14 mouse cellular contexts compared by ENCODE assay signal in genomic region chr9:65197826-65198225, GRCm38 (mm10). TPM values are rescaled to one million over a fixed set of nuclear protein-coding genes. Genes with fewer than 3 reads are reported as not detected.
A peak's percentile ranks its signal among the peaks of the same experiment; 100 is the strongest.
DNase-seq lines count a peak whose midpoint lies in the region; ATAC-seq lines count a peak whose summit lies in the region.
"Had no signal": no experiment of that assay in that cellular context is flagged by ENCODE, and none has a peak within 500 bp of the region (broad histone marks: within the 10 kb centered on the region; RNA-seq: fewer than 3 reads in every experiment).

No protein-coding gene starts in this region.

- H3K27me3 ChIP-seq in hindbrain, embryonic 12.5 days = no peaks in the 10 kb centered on the region
- no peaks in the 10 kb centered on the region for H3K27me3 ChIP-seq in hindbrain, embryonic 11.5 days (ENCODE audit: control insufficient read depth, insufficient read depth, low read length)
- H3K27me3 ChIP-seq in erythroblast, embryonic 14.5 days (ENCODE audit: control insufficient read depth) = no peaks in the 10 kb centered on the region
- H3K27me3 ChIP-seq: limb, embryonic 13.5 days; Patski had no signal

- no peaks in the 10 kb centered on the region for H3K9me3 ChIP-seq in hindbrain, embryonic 12.5 days (replicated peaks)
- H3K9me3 ChIP-seq in hindbrain, embryonic 11.5 days (ENCODE audit: control insufficient read depth, low read length) = no peaks in the 10 kb centered on the region
- H3K9me3 ChIP-seq in erythroblast, embryonic 14.5 days (ENCODE audit: control insufficient read depth, low read length) = no peaks in the 10 kb centered on the region
- H3K9me3 ChIP-seq: limb, embryonic 13.5 days had no signal

- 82% methylated on average over 6 of the region's 6 CpGs for WGBS in hindbrain, embryonic 12.5 days
- 80% methylated on average over 6 of the region's 6 CpGs for WGBS in hindbrain, embryonic 11.5 days

- no peak overlapping the region for H3K4me3 ChIP-seq in hindbrain, embryonic 12.5 days
- H3K4me3 ChIP-seq in hindbrain, embryonic 11.5 days (ENCODE audit: low read depth, low read length) = no peak overlapping the region
- H3K4me3 ChIP-seq in erythroblast, embryonic 14.5 days (replicated peaks) = peak overlapping the region; percentile 40
- H3K4me3 ChIP-seq: limb, embryonic 13.5 days had no signal

- H3K36me3 ChIP-seq in hindbrain, embryonic 12.5 days = no peaks in the 10 kb centered on the region
- H3K36me3 ChIP-seq in hindbrain, embryonic 11.5 days (ENCODE audit: control insufficient read depth, insufficient read depth, low read length) = no peaks in the 10 kb centered on the region
- H3K36me3 ChIP-seq in erythroblast, embryonic 14.5 days (ENCODE audit: control insufficient read depth) = no peaks in the 10 kb centered on the region
- H3K36me3 ChIP-seq: limb, embryonic 13.5 days had no signal

- no peak for ATAC-seq in hindbrain, embryonic 12.5 days (ENCODE audit: low FRiP score)
- ATAC-seq in hindbrain, embryonic 11.5 days (ENCODE audit: low FRiP score) = no peak
- ATAC-seq: hindbrain, postnatal 0 days; Patski had no signal

- peak; percentile 69 to 81 for DNase-seq in adrenal gland, adult (ENCODE audit: inconsistent age in 2 of 2, low spot score in 1 of 2)
- no peak for DNase-seq in adrenal gland, adult 18-20 months (ENCODE audit: low spot score in 2 of 2)
- no peak for DNase-seq in hindbrain, embryonic 11.5 days (ENCODE audit: low spot score)
- peak; percentile 48 for DNase-seq in skeletal muscle tissue, adult 2 months (ENCODE audit: low read depth, low spot score)
- no peak for DNase-seq in B cell, adult 2 months
- DNase-seq in kidney, postnatal 25 days = no peak
- DNase-seq: kidney, postnatal 14 days; lung, postnatal 36 days had no signal

- peaks cover 14% of the 10 kb centered on the region for H3K4me1 ChIP-seq in hindbrain, embryonic 12.5 days
- H3K4me1 ChIP-seq in hindbrain, embryonic 11.5 days (replicated peaks; ENCODE audit: control insufficient read depth, insufficient read depth, low read length) = peaks cover 4% of the 10 kb centered on the region; the same call in 1 of the 2 replicates
- H3K4me1 ChIP-seq in erythroblast, embryonic 14.5 days (ENCODE audit: control insufficient read depth) = peaks cover 77% of the 10 kb centered on the region

- 0 out of 2 replicates have a peak overlapping the region, but pooled peaks have one; percentile 27 for H3K9ac ChIP-seq in hindbrain, embryonic 12.5 days
- H3K9ac ChIP-seq in hindbrain, embryonic 11.5 days (ENCODE audit: low read depth, low read length) = no peak overlapping the region
- H3K9ac ChIP-seq: limb, embryonic 13.5 days had no signal

- H3K4me2 ChIP-seq in hindbrain, embryonic 12.5 days (replicated peaks) = no peak overlapping the region
- H3K4me2 ChIP-seq in hindbrain, embryonic 11.5 days (replicated peaks; ENCODE audit: low read depth, low read length) = no peak overlapping the region

- no peak overlapping the region for H3K27ac ChIP-seq in hindbrain, embryonic 12.5 days
- no peak overlapping the region for H3K27ac ChIP-seq in hindbrain, embryonic 11.5 days (ENCODE audit: low read depth, low read length)
- H3K27ac ChIP-seq: limb, embryonic 13.5 days had no signal

RNA-seq across cellular contexts. Expression of gene Parp16, which starts 2.7 kb away (rescaled TPM):
- total RNA-seq in adrenal gland, adult 18-20 months (2021) = 10 to 100 TPM; 12.0 to 15.3 TPM
- polyA plus RNA-seq in hindbrain, embryonic 12.5 days (2016; fragmentation: Nextera tagmentation; extraction: Ambion mirVana) = 5.8 and 6.4 TPM in 2 replicates
- polyA plus RNA-seq in hindbrain, embryonic 11.5 days (2014; fragmentation: Nextera tagmentation; extraction: Ambion mirVana) = 4.0 and 6.5 TPM in 2 replicates
- 3.0 and 3.3 TPM in 2 replicates for polyA plus RNA-seq in erythroblast, embryonic 14.5 days (2012)

RNA-seq across cellular contexts. Expression of gene Igdcc3, which starts 56.8 kb away (rescaled TPM):
- total RNA-seq in adrenal gland, adult 18-20 months (2021) = 1 to 10 TPM; 1.4 to 1.8 TPM
- polyA plus RNA-seq in hindbrain, embryonic 12.5 days (2016; fragmentation: Nextera tagmentation; extraction: Ambion mirVana) = 30.9 and 34.4 TPM in 2 replicates
- polyA plus RNA-seq in hindbrain, embryonic 11.5 days (2014; fragmentation: Nextera tagmentation; extraction: Ambion mirVana) = 46.0 and 49.6 TPM in 2 replicates
- polyA plus RNA-seq in erythroblast, embryonic 14.5 days (2012) = not detected in 2 replicates
- total RNA-seq: common myeloid progenitor, adult 5-6 weeks had no signal
- polyA plus RNA-seq: Patski had no signal

Comparison
In these comparisons a context has a peak if more than half of its experiments do, and no peak if none do; other contexts are left out.
1. DNase-seq: peak in adrenal gland, adult (2 of 2) and skeletal muscle tissue, adult 2 months (single experiment); none in adrenal gland, adult 18-20 months (0 of 2), hindbrain, embryonic 11.5 days (single experiment), B cell, adult 2 months (0 of 2) and kidney, postnatal 25 days (0 of 2).
2. RNA of gene Igdcc3, which starts 56.8 kb away (polyA plus RNA-seq): 46.0 to 49.6 TPM in hindbrain, embryonic 11.5 days and 30.9 to 34.4 TPM in hindbrain, embryonic 12.5 days; not detected in erythroblast, embryonic 14.5 days; every median in the first group is over 10 times any median in the second.